Mouse (Mus musculus) small intestine, adult 2 months (tissue): ENCODE measurements around the gene Sptbn4.

ENCODE experiments used
- CTCF ChIP-seq: fragments of 200-500 bp; IDR thresholded peaks from 2 replicates; pipeline ENCODE4 v1.5.1; 2012; ENCODE audit warnings: low read depth, mild to moderate bottlenecking, control low read depth, inconsistent platforms, low read length, moderate library complexity, mixed read lengths; ENCODE audit not compliant: insufficient replicate concordance, insufficient read length; ENCODE audit errors: extremely low read depth
- POLR2A ChIP-seq: fragments of 200-500 bp; IDR thresholded peaks from 2 replicates; pipeline ENCODE4 v1.6.1; 2012; ENCODE audit warnings: low read depth, mild to moderate bottlenecking, control low read depth, inconsistent platforms, low read length, moderate library complexity

DNA sequence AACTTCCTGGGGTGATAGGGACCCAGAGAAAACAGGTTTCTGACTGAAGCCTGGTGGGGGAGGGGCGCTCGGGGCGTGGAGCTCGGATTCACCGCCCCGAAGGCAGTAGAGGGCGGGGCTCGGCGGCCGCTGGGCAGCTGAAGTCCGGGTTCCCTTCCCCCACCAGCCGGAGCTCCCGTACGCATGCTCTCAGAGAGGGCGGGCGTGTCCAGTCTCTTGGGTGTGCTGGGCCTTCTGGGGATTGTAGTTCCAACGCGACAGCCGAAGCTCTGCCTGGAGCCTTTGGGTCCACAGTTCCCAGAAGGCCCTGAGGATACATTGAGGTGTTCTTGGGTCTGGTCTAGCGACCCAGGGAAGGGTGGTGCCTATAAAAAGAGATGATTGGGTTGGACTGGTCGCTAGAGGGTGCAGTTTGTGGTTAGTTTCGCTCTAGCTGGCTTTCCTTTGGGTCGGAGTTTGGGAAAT, 27.0 kb upstream of the Sptbn4 start:
- TF ChIP-seq CTCF = peak; percentile 59; the same call in 1 of the 2 replicates
- TF ChIP-seq POLR2A = 0 out of 2 replicates have a peak, but pooled peaks have one; percentile 40
